Mouse (Mus musculus) limb, embryonic 15.5 days (tissue): ENCODE data around the gene Asic5. TPM values are rescaled to one million over a fixed set of nuclear protein-coding genes. Genes with fewer than 3 reads are reported as not detected.

Source experiments
- ATAC-seq: fragments of 200-750 bp; cut with Nextera tagmentation; 2 replicates; pipeline ENCODE4 v1.8.0; 2017; ENCODE audit warnings: low read depth, moderate TSS enrichment; ENCODE audit not compliant: insufficient number of reproducible peaks, low FRiP score, low TSS enrichment
- H3K27ac ChIP-seq: fragments of 300-500 bp; sonication (generic); 2 replicates; pipeline ENCODE4 v1.5.1; 2015; ENCODE audit warnings: moderate library complexity, mild to moderate bottlenecking, inconsistent platforms
- H3K27me3 ChIP-seq: fragments of 300-500 bp; sonication (generic); 2 replicates; pipeline ENCODE4 v1.6.1; 2015; ENCODE audit warnings: inconsistent platforms
- H3K36me3 ChIP-seq: fragments of 300-500 bp; sonication (generic); 2 replicates; pipeline ENCODE4 v1.6.1; 2015; ENCODE audit warnings: inconsistent platforms
- H3K4me1 ChIP-seq: fragments of 300-500 bp; sonication (generic); 2 replicates; pipeline ENCODE4 v1.6.1; 2015; ENCODE audit warnings: inconsistent platforms
- H3K4me2 ChIP-seq: fragments of 300-500 bp; sonication (generic); 2 replicates; pipeline ENCODE4 v1.6.1; 2015; ENCODE audit warnings: mild to moderate bottlenecking, inconsistent platforms
- H3K4me3 ChIP-seq: fragments of 300-500 bp; sonication (generic); 2 replicates; pipeline ENCODE4 v1.5.1; 2015; ENCODE audit warnings: mild to moderate bottlenecking, inconsistent platforms
- H3K9ac ChIP-seq: fragments of 300-500 bp; sonication (generic); 2 replicates; pipeline ENCODE4 v1.6.1; 2015; ENCODE audit warnings: inconsistent platforms
- H3K9me3 ChIP-seq: fragments of 300-500 bp; sonication (generic); 2 replicates; pipeline ENCODE4 v1.6.1; 2016; ENCODE audit warnings: inconsistent platforms
- WGBS: fragments of 180-500 bp; shearing (Covaris S2); methylation state at CpG from one replicate; pipeline ENCODE4 v1.1.7; 2015; 5-methylcytosine and 5-hydroxymethylcytosine counted together
- polyA plus RNA-seq: library from polyadenylated mRNA; unstranded; fragments of >200 nt; fragmentation: Nextera tagmentation; extraction: Ambion mirVana; gene quantifications from 2 replicates; pipeline ENCODE4 v1.2.1, GENCODE M21; 2015

Gene Asic5
- not detected in 2 replicates for polyA plus RNA-seq

DNA sequence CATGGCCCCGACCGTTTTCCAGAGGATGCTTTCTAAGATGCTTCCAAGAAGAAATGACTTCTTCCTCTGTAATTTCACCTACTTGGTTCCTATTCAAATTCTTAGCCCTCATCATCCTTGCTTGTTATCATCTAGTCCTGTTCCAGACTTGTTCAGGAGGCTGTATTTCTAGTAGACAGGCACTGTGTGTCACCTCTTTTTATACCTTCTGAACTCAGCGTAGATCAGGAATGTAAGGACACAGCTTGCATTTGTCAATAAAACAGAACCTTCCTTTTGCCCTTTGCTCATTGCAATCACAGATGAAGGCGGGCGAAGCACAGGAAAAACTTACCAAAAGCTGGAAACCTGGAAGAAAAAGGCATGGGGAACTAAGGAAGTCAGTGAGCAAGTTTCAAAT is at the start of gene Asic5:
TSS of gene Asic5 (plus strand) at position 301 of the 400 bp plus-strand sequence.
- Histone ChIP-seq H3K36me3 (no peaks in the 10 kb centered on the region), H3K27ac (no peak within 1 kb of the TSS), H3K4me3 (no peak within 1 kb of the TSS), H3K4me1 (no peaks in the 10 kb centered on the region), H3K27me3 (no peaks in the 10 kb centered on the region), H3K4me2 (no peak within 1 kb of the TSS), H3K9ac (no peak within 1 kb of the TSS), H3K9me3 (no peaks in the 10 kb centered on the region)
- no peak for ATAC-seq
- 82% methylated on average over 5 of the region's 5 CpGs for WGBS

DNA sequence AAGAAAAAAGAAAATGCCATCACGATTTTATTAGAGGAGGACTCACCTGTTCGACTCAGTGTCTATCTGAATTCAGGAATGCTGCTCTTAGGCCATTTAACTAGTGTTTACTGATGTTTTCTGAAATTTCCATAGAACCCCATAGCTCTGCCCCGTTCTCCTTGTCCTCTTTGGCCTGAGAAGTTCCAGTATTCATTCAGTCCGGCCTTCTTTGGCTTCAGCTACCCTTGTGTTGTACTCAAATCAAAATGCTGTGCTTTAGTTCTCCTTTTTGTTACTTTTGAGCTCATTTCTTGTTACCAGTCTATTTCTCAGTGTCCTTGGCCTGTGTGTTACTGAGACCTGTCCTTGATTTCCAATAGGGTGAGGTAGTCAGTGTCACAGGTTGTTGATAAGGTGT is 48.7 kb upstream of the Asic5 start:
- H3K9ac ChIP-seq: no peak overlapping the region
- no peak overlapping the region for H3K27ac ChIP-seq
- H3K36me3 ChIP-seq: no peaks in the 10 kb centered on the region
- H3K4me3 ChIP-seq: no peak overlapping the region
- H3K9me3 ChIP-seq: no peaks in the 10 kb centered on the region
- no peak for ATAC-seq
- H3K4me1 ChIP-seq: 0 out of 2 replicates have a peak, but pooled peaks cover 6% of the 10 kb centered on the region
- no peak overlapping the region for H3K4me2 ChIP-seq
- 81% methylated on average over 4 of the region's 4 CpGs for WGBS
- no peaks in the 10 kb centered on the region for H3K27me3 ChIP-seq

DNA sequence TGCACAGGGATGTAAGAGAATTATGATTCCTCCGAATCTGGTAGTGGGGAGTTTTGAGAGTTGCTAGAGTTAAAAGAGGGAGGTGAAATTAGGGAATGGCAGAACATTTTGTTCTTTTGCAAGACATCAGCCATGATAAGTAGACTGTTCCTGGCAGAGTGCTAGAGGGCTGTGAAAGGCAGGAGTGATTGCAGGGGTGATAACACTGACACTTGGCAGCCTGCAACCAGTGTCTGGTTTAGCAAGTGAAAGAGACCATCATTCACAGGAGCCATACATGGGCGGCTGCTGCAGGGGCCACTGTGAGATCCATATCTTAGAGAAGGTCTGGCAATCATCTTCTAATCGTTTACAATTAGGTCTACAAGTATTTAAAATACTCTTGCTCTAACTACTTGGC is 43.2 kb upstream of the Asic5 start:
- no peaks in the 10 kb centered on the region for H3K27me3 ChIP-seq
- H3K4me3 ChIP-seq: no peak overlapping the region
- 41% methylated on average over 3 of the region's 3 CpGs for WGBS
- no peaks in the 10 kb centered on the region for H3K36me3 ChIP-seq
- H3K9ac ChIP-seq: no peak overlapping the region
- H3K4me2 ChIP-seq: no peak overlapping the region
- no peak for ATAC-seq
- H3K27ac ChIP-seq: no peak overlapping the region
- no peaks in the 10 kb centered on the region for H3K9me3 ChIP-seq
- no peaks in the 10 kb centered on the region for H3K4me1 ChIP-seq

DNA sequence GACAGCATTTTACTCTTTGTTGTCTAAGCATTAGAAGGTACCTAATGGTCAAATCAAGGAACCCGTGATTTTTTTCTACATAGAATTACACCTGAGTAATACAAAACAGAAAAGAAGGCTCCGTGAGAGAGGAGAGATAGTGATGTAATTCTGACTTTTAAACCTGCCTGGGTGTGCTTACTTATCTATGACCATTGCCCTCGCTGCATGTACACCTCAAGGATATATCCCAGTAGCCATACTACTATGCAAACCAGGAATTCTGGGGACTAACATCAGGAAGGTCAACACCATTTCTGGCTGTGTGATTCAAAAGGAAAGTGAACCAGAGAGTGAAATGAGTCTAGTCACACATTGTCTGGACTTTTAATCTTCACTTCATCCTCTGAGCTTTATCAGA is 39.7 kb upstream of the Asic5 start:
- 89% methylated on average over 3 of the region's 3 CpGs for WGBS
- Histone ChIP-seq H3K9ac (no peak overlapping the region), H3K4me1 (no peaks in the 10 kb centered on the region), H3K36me3 (no peaks in the 10 kb centered on the region), H3K27me3 (no peaks in the 10 kb centered on the region), H3K4me3 (no peak overlapping the region), H3K9me3 (no peaks in the 10 kb centered on the region), H3K4me2 (no peak overlapping the region), H3K27ac (no peak overlapping the region)
- ATAC-seq: no peak

DNA sequence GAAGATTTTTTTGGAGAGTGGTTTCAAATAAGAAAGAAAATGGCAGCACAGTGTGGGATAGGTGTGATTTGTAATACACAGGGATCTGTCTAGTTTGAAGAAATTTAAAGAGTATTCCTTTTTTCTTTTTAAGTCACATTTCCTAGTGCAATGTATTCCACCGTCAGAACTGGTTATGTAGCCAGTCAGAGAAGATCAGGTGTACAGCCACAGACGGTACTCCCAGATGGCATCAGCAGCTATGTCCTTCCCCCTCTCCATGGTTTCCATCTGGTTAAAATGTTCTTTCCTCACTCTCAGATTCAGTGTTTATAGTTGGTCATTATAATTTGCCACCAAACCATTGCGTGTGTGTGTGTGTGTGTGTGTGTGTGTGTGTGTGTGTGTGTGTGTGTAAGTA is 39.0 kb upstream of the Asic5 start:
- H3K4me2 ChIP-seq: no peak overlapping the region
- no peaks in the 10 kb centered on the region for H3K36me3 ChIP-seq
- H3K27me3 ChIP-seq: no peaks in the 10 kb centered on the region
- H3K27ac ChIP-seq: no peak overlapping the region
- H3K9me3 ChIP-seq: no peaks in the 10 kb centered on the region
- no peak overlapping the region for H3K4me3 ChIP-seq
- WGBS: 94% methylated on average over 3 of the region's 3 CpGs
- ATAC-seq: no peak
- H3K4me1 ChIP-seq: no peaks in the 10 kb centered on the region
- H3K9ac ChIP-seq: no peak overlapping the region

DNA sequence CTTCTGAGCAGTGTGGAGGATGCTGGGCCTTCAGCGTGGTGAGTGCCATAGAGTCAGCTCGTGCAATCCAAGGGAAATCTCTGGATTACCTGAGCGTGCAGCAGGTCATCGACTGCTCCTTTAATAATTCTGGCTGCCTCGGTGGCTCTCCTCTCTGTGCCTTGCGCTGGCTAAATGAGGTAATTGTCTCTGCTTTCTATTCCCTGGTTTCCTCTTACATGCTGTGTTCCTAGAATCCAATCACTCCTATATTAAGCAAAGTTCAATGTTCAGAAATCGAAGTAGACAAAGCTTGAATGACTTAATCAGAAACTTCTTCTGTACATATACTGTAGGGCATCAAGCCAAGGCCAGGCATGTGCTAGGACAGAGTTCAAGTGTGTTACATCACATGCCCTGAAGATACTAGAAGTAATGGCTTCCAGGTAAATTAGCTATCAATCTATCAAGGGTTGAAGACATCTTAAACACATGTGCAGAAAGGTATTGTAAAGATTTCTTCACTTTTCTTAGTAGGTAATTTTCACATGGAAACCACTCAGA is 37.2 kb upstream of the Asic5 start:
- Histone ChIP-seq H3K27me3 (no peaks in the 10 kb centered on the region), H3K9ac (no peak overlapping the region), H3K4me3 (no peak overlapping the region), H3K27ac (no peak overlapping the region), H3K36me3 (no peaks in the 10 kb centered on the region), H3K9me3 (no peaks in the 10 kb centered on the region), H3K4me2 (no peak overlapping the region), H3K4me1 (no peaks in the 10 kb centered on the region)
- WGBS: 88% methylated on average over 7 of the region's 7 CpGs
- ATAC-seq: no peak

DNA sequence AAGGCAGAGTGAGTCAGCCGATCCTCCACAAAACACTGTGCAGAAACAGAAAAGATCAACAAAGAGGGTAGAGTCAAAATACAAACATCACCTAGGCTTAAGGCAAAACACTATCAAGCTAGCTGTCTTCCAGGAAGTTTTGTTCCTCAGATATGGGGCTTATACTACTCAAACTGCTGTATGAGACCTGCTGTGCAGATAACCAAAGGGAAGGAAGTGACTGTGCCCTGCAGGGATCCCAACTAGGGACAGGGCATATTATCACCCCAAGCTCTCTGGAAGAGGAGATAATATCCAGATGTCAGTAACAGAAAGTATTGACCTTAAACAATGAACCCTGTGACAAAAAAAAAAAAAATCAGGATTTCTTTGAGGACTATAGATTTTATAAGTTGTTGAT is 33.0 kb upstream of the Asic5 start:
- Histone ChIP-seq H3K4me3 (no peak overlapping the region), H3K27ac (no peak overlapping the region), H3K36me3 (no peaks in the 10 kb centered on the region), H3K4me2 (no peak overlapping the region), H3K9me3 (no peaks in the 10 kb centered on the region), H3K9ac (no peak overlapping the region), H3K27me3 (no peaks in the 10 kb centered on the region), H3K4me1 (no peaks in the 10 kb centered on the region)
- ATAC-seq: no peak
- WGBS: 85% methylated on average over 1 of the region's 1 CpGs

DNA sequence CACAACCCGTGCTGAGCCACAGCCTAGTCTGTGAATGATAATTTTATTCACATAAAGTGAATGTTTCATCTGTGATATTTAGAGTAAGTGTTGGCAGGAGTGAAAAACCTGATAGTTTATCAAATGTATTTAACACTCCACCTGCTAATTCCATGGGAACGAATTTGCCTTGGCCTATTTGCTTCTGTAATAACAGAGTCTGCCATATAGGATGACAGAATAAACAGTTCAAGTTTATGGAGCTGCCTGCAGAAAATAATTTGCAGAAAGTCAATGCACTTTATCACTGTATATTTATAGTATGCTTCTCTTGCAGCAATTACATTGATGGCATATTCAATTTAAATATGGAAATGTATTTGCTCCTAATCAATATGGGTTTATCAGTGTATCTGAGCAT is 30.3 kb upstream of the Asic5 start:
- ATAC-seq: no peak
- no peak overlapping the region for H3K27ac ChIP-seq
- no peak overlapping the region for H3K4me2 ChIP-seq
- no peaks in the 10 kb centered on the region for H3K9me3 ChIP-seq
- no peaks in the 10 kb centered on the region for H3K36me3 ChIP-seq
- no peak overlapping the region for H3K4me3 ChIP-seq
- no peaks in the 10 kb centered on the region for H3K27me3 ChIP-seq
- H3K9ac ChIP-seq: no peak overlapping the region
- no peaks in the 10 kb centered on the region for H3K4me1 ChIP-seq
- WGBS: 69% methylated on average over 2 of the region's 2 CpGs

DNA sequence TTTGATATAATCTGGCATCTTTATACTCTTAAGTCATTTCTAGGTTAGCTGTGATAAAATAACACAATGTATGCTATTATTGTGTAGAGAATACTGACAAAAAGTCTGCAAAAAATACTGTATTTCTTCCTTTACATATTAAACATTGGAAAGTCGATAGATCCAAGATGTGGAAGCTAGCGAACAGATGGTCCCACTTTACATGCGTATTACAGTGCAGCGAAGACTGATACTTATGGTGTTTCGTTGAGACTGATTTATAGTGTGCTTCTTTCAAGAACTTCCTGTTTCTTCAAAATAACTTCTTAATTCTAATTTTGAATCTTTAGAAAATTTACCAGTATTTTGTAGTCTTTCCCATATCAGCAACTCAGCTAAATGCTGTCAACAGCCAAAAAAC is 24.6 kb upstream of the Asic5 start:
- WGBS: 54% methylated on average over 5 of the region's 5 CpGs
- Histone ChIP-seq H3K9ac (no peak overlapping the region), H3K4me3 (no peak overlapping the region), H3K4me2 (no peak overlapping the region), H3K9me3 (no peaks in the 10 kb centered on the region), H3K27ac (no peak overlapping the region), H3K36me3 (no peaks in the 10 kb centered on the region), H3K27me3 (no peaks in the 10 kb centered on the region), H3K4me1 (no peaks in the 10 kb centered on the region)
- no peak for ATAC-seq

DNA sequence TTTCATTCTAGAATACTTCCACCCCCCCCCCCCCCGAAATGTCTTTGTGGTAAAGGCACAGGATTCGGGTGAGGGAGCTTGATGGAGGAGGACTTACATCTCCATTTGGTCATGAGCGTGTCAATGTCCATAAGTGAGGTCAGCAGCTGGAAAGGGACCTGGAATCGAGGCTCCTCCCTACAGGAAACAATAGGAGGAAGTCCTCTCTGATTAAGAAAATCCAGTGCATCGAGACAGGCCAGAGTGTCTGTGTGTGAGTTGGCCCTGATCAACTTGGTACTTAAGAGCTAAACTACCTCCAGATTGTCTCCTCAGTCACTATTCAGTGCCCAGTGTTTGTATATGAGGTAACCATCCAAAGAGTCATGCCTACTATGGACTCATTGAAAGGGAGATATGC is 20.8 kb upstream of the Asic5 start:
- Histone ChIP-seq H3K4me1 (no peaks in the 10 kb centered on the region), H3K9ac (no peak overlapping the region), H3K4me2 (no peak overlapping the region), H3K4me3 (no peak overlapping the region), H3K9me3 (no peaks in the 10 kb centered on the region), H3K27ac (no peak overlapping the region), H3K27me3 (no peaks in the 10 kb centered on the region), H3K36me3 (no peaks in the 10 kb centered on the region)
- 74% methylated on average over 5 of the region's 5 CpGs for WGBS
- ATAC-seq: no peak

DNA sequence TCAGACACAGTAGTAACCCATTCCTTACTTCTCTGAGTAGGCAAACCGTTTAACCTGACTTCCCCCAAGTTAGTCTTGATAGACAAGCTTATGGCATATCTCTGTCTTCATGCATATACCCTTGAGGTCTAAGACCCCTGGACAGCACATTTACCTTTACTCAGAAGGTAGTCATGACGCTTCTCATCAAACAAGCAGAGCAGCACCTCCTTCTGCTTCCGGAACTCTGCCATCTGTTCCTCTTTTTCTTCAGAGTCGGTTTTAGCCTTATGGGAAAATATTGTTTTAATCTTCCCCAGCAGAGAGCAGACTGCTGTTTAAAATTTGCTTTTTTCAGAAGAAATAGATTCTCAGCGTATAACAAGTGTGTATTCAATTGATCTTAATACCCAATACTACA is 18.3 kb upstream of the Asic5 start:
- ATAC-seq: no peak
- no peaks in the 10 kb centered on the region for H3K4me1 ChIP-seq
- no peak overlapping the region for H3K4me2 ChIP-seq
- H3K9me3 ChIP-seq: no peaks in the 10 kb centered on the region
- no peak overlapping the region for H3K27ac ChIP-seq
- 50% methylated on average over 5 of the region's 5 CpGs for WGBS
- H3K27me3 ChIP-seq: no peaks in the 10 kb centered on the region
- H3K4me3 ChIP-seq: no peak overlapping the region
- no peaks in the 10 kb centered on the region for H3K36me3 ChIP-seq
- no peak overlapping the region for H3K9ac ChIP-seq

DNA sequence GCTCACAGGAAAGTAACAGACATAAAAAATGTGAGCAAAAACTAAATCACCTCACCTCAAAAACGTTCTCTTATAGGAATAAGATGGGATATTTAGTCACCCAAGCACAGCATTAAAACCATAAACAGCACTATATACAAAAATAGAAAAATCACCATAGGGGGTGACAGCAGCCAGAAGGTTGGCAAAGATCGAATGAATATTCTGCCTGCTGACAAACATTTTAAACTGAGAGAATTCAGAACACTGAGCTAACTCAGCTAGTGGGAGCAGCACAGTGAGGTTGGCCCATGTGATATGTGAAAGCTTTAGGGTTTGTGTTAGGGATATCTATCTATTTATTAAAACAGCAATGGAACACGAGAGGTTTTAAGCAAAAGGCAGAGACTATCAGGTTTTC is 17.5 kb upstream of the Asic5 start:
- H3K9me3 ChIP-seq: no peaks in the 10 kb centered on the region
- H3K27me3 ChIP-seq: no peaks in the 10 kb centered on the region
- H3K36me3 ChIP-seq: no peaks in the 10 kb centered on the region
- 63% methylated on average over 3 of the region's 3 CpGs for WGBS
- ATAC-seq: no peak
- H3K9ac ChIP-seq: no peak overlapping the region
- no peaks in the 10 kb centered on the region for H3K4me1 ChIP-seq
- H3K4me2 ChIP-seq: no peak overlapping the region
- no peak overlapping the region for H3K27ac ChIP-seq
- H3K4me3 ChIP-seq: no peak overlapping the region

DNA sequence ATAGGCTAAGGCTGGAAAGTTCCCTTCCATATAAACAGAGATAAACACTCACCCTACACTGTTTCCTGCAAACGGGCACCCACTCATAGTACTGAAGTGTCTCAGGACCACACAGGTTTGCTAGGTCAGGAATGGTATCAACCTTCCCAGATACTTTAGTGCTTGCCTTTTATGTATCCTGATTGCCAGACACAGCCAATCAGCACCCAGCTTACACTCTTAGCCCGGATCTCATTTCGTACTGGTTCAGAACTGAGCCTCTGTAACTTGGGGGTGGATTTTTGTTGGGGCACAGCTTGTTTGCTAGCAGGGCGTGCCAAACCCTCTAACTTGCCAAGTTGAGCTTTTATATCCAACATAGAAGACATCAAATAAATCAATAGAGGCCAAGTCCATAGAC is 6.5 kb upstream of the Asic5 start:
- WGBS: 36% methylated on average over 4 of the region's 4 CpGs
- ATAC-seq: no peak
- H3K27ac ChIP-seq: no peak overlapping the region
- no peak overlapping the region for H3K4me2 ChIP-seq
- H3K9me3 ChIP-seq: no peaks in the 10 kb centered on the region
- no peak overlapping the region for H3K4me3 ChIP-seq
- H3K27me3 ChIP-seq: no peaks in the 10 kb centered on the region
- H3K4me1 ChIP-seq: no peaks in the 10 kb centered on the region
- H3K36me3 ChIP-seq: no peaks in the 10 kb centered on the region
- H3K9ac ChIP-seq: no peak overlapping the region
